Mouse (Mus musculus): ENCODE results near the gene Arl2bp. TPM values are rescaled to one million over a fixed set of nuclear protein-coding genes. Genes with fewer than 3 reads are reported as not detected.

The Arl2bp gene
- polyA plus RNA-seq, 1 experiment from 2014 or later: 60.8 TPM

GRCm38 (mm10) chr8:94695341-94695993 lies 29.1 kb downstream of the Arl2bp start:
- WGBS: 1% methylated on average over 31 of the region's 31 CpGs
- peak overlapping the region; percentile 75 for H3K4me2 ChIP-seq (ENCODE audit: low read length)
- H3K4me3 ChIP-seq (ENCODE audit: control insufficient read depth in 1 of 2, insufficient read depth in 1 of 2, low read depth in 1 of 2, low read length in 2 of 2): peak overlapping the region; percentile 32 to 39
- peaks cover 0 to 8% of the 10 kb centered on the region in 2 experiments; a peak in 2 of 4 replicates for H3K4me1 ChIP-seq (ENCODE audit: control insufficient read depth in 2 of 2, insufficient read depth in 2 of 2, low read length in 2 of 2)
- ATAC-seq (ENCODE audit: insufficient number of reproducible peaks, insufficient read depth, low FRiP score, low read depth): no peak
- H3K9ac ChIP-seq (ENCODE audit: low read length): 0 out of 2 replicates have a peak overlapping the region, but pooled peaks have one; percentile 38
- peaks cover 67% of the 10 kb centered on the region for H3K27me3 ChIP-seq (ENCODE audit: control insufficient read depth, insufficient read depth, low read length)
- H3K27ac ChIP-seq (replicated peaks in 1 of 2; ENCODE audit: control insufficient read depth in 1 of 2, insufficient read depth in 1 of 2, low read depth in 2 of 2, low read length in 2 of 2): no peak overlapping the region
- no peaks in the 10 kb centered on the region for H3K36me3 ChIP-seq (ENCODE audit: control insufficient read depth, insufficient read depth, low read length)
- no peaks in the 10 kb centered on the region for H3K9me3 ChIP-seq (ENCODE audit: control insufficient read depth, low read length)

- Histone ChIP-seq H3K9ac (ENCODE audit: low read length) (0 out of 2 replicates have a peak within 1 kb of the TSS, but pooled peaks have one; percentile 38), H3K9me3 (ENCODE audit: control insufficient read depth, low read length) (no peaks in the 10 kb centered on the region), H3K4me1 (ENCODE audit: control insufficient read depth in 2 of 2, insufficient read depth in 2 of 2, low read length in 2 of 2) (peaks cover 0 to 8% of the 10 kb centered on the region in 2 experiments; a peak in 2 of 4 replicates), H3K4me3 (ENCODE audit: control insufficient read depth in 1 of 2, insufficient read depth in 1 of 2, low read depth in 1 of 2, low read length in 2 of 2) (peak within 1 kb of the TSS; percentile 32 to 39), H3K27ac (replicated peaks in 1 of 2; ENCODE audit: control insufficient read depth in 1 of 2, insufficient read depth in 1 of 2, low read depth in 2 of 2, low read length in 2 of 2) (no peak within 1 kb of the TSS), H3K27me3 (ENCODE audit: control insufficient read depth, insufficient read depth, low read length) (peaks cover 67% of the 10 kb centered on the region), H3K4me2 (ENCODE audit: low read length) (peak within 1 kb of the TSS; percentile 75), H3K36me3 (ENCODE audit: control insufficient read depth, insufficient read depth, low read length) (no peaks in the 10 kb centered on the region)
- under 1% methylated on average over 41 of the region's 41 CpGs for WGBS
- ATAC-seq (ENCODE audit: insufficient number of reproducible peaks, insufficient read depth, low FRiP score, low read depth): peak; percentile 35; the same call in 1 of the 2 replicates
Observed at GRCm38 (mm10) chr8:94695994-94696384, 29.6 kb downstream of the Arl2bp start, which contains the start of gene Pllp. Pllp (minus strand) TSS chr8:94696278.

GRCm38 (mm10) chr8:94696566-94696965 lies 30.2 kb downstream of the Arl2bp start:
- peak overlapping the region; percentile 75; the same call in 1 of the 2 replicates for H3K4me2 ChIP-seq (ENCODE audit: low read length)
- 54% methylated on average over 3 of the region's 3 CpGs for WGBS
- no peak for ATAC-seq (ENCODE audit: insufficient number of reproducible peaks, insufficient read depth, low FRiP score, low read depth)
- peak overlapping the region in 1 of 2 experiments; percentile 39; a peak in 1 of 4 replicates for H3K4me3 ChIP-seq (ENCODE audit: control insufficient read depth in 1 of 2, insufficient read depth in 1 of 2, low read depth in 1 of 2, low read length in 2 of 2)
- H3K27me3 ChIP-seq (ENCODE audit: control insufficient read depth, insufficient read depth, low read length): peaks cover 67% of the 10 kb centered on the region
- no peak overlapping the region for H3K9ac ChIP-seq (ENCODE audit: low read length)
- no peaks in the 10 kb centered on the region for H3K9me3 ChIP-seq (ENCODE audit: control insufficient read depth, low read length)
- H3K4me1 ChIP-seq (ENCODE audit: control insufficient read depth in 2 of 2, insufficient read depth in 2 of 2, low read length in 2 of 2): peaks cover 0 to 8% of the 10 kb centered on the region in 2 experiments; a peak in 2 of 4 replicates
- no peaks in the 10 kb centered on the region for H3K36me3 ChIP-seq (ENCODE audit: control insufficient read depth, insufficient read depth, low read length)
- H3K27ac ChIP-seq (replicated peaks in 1 of 2; ENCODE audit: control insufficient read depth in 1 of 2, insufficient read depth in 1 of 2, low read depth in 2 of 2, low read length in 2 of 2): no peak overlapping the region

GRCm38 (mm10) chr8:94697956-94698355 lies 31.6 kb downstream of the Arl2bp start:
- H3K4me1 ChIP-seq (ENCODE audit: control insufficient read depth in 2 of 2, insufficient read depth in 2 of 2, low read length in 2 of 2): peaks cover 0 to 8% of the 10 kb centered on the region in 2 experiments; a peak in 2 of 4 replicates
- ATAC-seq (ENCODE audit: insufficient number of reproducible peaks, insufficient read depth, low FRiP score, low read depth): no peak
- H3K27ac ChIP-seq (replicated peaks in 1 of 2; ENCODE audit: control insufficient read depth in 1 of 2, insufficient read depth in 1 of 2, low read depth in 2 of 2, low read length in 2 of 2): no peak overlapping the region
- no peak overlapping the region for H3K9ac ChIP-seq (ENCODE audit: low read length)
- no peaks in the 10 kb centered on the region for H3K9me3 ChIP-seq (ENCODE audit: control insufficient read depth, low read length)
- WGBS: 72% methylated on average over 6 of the region's 6 CpGs
- no peak overlapping the region for H3K4me2 ChIP-seq (ENCODE audit: low read length)
- H3K36me3 ChIP-seq (ENCODE audit: control insufficient read depth, insufficient read depth, low read length): no peaks in the 10 kb centered on the region
- H3K4me3 ChIP-seq (ENCODE audit: control insufficient read depth in 1 of 2, insufficient read depth in 1 of 2, low read depth in 1 of 2, low read length in 2 of 2): no peak overlapping the region
- H3K27me3 ChIP-seq (ENCODE audit: control insufficient read depth, insufficient read depth, low read length): peaks cover 55% of the 10 kb centered on the region

- Histone ChIP-seq H3K9me3 (ENCODE audit: control insufficient read depth, low read length) (no peaks in the 10 kb centered on the region), H3K4me3 (ENCODE audit: control insufficient read depth in 1 of 2, insufficient read depth in 1 of 2, low read depth in 1 of 2, low read length in 2 of 2) (no peak overlapping the region), H3K4me2 (ENCODE audit: low read length) (no peak overlapping the region), H3K27ac (replicated peaks in 1 of 2; ENCODE audit: control insufficient read depth in 1 of 2, insufficient read depth in 1 of 2, low read depth in 2 of 2, low read length in 2 of 2) (no peak overlapping the region), H3K4me1 (ENCODE audit: control insufficient read depth in 2 of 2, insufficient read depth in 2 of 2, low read length in 2 of 2) (peaks cover 0 to 8% of the 10 kb centered on the region in 2 experiments; a peak in 2 of 4 replicates), H3K9ac (ENCODE audit: low read length) (no peak overlapping the region), H3K27me3 (ENCODE audit: control insufficient read depth, insufficient read depth, low read length) (peaks cover 42% of the 10 kb centered on the region), H3K36me3 (ENCODE audit: control insufficient read depth, insufficient read depth, low read length) (no peaks in the 10 kb centered on the region)
- ATAC-seq (ENCODE audit: insufficient number of reproducible peaks, insufficient read depth, low FRiP score, low read depth): no peak
- WGBS: 67% methylated on average over 16 of the region's 16 CpGs
Observed at GRCm38 (mm10) chr8:94699366-94699765, 33.0 kb downstream of the Arl2bp start.

- H3K36me3 ChIP-seq (ENCODE audit: control insufficient read depth, insufficient read depth, low read length): no peaks in the 10 kb centered on the region
- H3K27me3 ChIP-seq (ENCODE audit: control insufficient read depth, insufficient read depth, low read length): peaks cover 31% of the 10 kb centered on the region
- ATAC-seq (ENCODE audit: insufficient number of reproducible peaks, insufficient read depth, low FRiP score, low read depth): no peak
- WGBS: 81% methylated on average over 4 of the region's 4 CpGs
- no peak overlapping the region for H3K4me2 ChIP-seq (ENCODE audit: low read length)
- no peak overlapping the region for H3K27ac ChIP-seq (replicated peaks in 1 of 2; ENCODE audit: control insufficient read depth in 1 of 2, insufficient read depth in 1 of 2, low read depth in 2 of 2, low read length in 2 of 2)
- H3K4me1 ChIP-seq (ENCODE audit: control insufficient read depth in 2 of 2, insufficient read depth in 2 of 2, low read length in 2 of 2): peaks cover 0 to 4% of the 10 kb centered on the region in 2 experiments; a peak in 2 of 4 replicates
- no peak overlapping the region for H3K9ac ChIP-seq (ENCODE audit: low read length)
- no peak overlapping the region for H3K4me3 ChIP-seq (ENCODE audit: control insufficient read depth in 1 of 2, insufficient read depth in 1 of 2, low read depth in 1 of 2, low read length in 2 of 2)
- H3K9me3 ChIP-seq (ENCODE audit: control insufficient read depth, low read length): no peaks in the 10 kb centered on the region
Observed at GRCm38 (mm10) chr8:94700421-94700935, 34.1 kb downstream of the Arl2bp start.

GRCm38 (mm10) chr8:94702156-94702555 lies 35.8 kb downstream of the Arl2bp start:
- Histone ChIP-seq H3K27ac (replicated peaks in 1 of 2; ENCODE audit: control insufficient read depth in 1 of 2, insufficient read depth in 1 of 2, low read depth in 2 of 2, low read length in 2 of 2) (no peak overlapping the region), H3K4me3 (ENCODE audit: control insufficient read depth in 1 of 2, insufficient read depth in 1 of 2, low read depth in 1 of 2, low read length in 2 of 2) (peak overlapping the region in 1 of 2 experiments; percentile 58; a peak in 1 of 4 replicates), H3K4me2 (ENCODE audit: low read length) (peak overlapping the region; percentile 79; the same call in 1 of the 2 replicates), H3K9ac (ENCODE audit: low read length) (no peak overlapping the region), H3K27me3 (ENCODE audit: control insufficient read depth, insufficient read depth, low read length) (peaks cover 14% of the 10 kb centered on the region), H3K9me3 (ENCODE audit: control insufficient read depth, low read length) (no peaks in the 10 kb centered on the region), H3K4me1 (ENCODE audit: control insufficient read depth in 2 of 2, insufficient read depth in 2 of 2, low read length in 2 of 2) (peaks cover 6 to 8% of the 10 kb centered on the region in 2 experiments), H3K36me3 (ENCODE audit: control insufficient read depth, insufficient read depth, low read length) (no peaks in the 10 kb centered on the region)
- ATAC-seq (ENCODE audit: insufficient number of reproducible peaks, insufficient read depth, low FRiP score, low read depth): no peak
- 64% methylated on average over 3 of the region's 3 CpGs for WGBS

Data from heart, embryonic 14.5 days (tissue).